Mouse (Mus musculus): ENCODE measurements at regions not wholly inside any gene's neighbourhood (a gene's known extent, or its start where the extent isn't known, plus 50 kb on each side); places are given as distances from the start of the nearest gene placed in this dataset.
A peak's percentile ranks its signal among the peaks of the same experiment; 100 is the strongest.
"Not testable (repeated sequence)": the region's sequence is repeated elsewhere in the genome, so short reads cannot be mapped to it uniquely, and the experiment has no call there.

- no peak for DNase-seq
Measured at GRCm38 (mm10) chr14:36155757-36156156, 61.0 kb downstream of the 4930474N05Rik start.

GRCm38 (mm10) chr14:36156175-36156574, 61.5 kb downstream of the 4930474N05Rik start:
- DNase-seq = no peak

- no peak for DNase-seq
Measured at GRCm38 (mm10) chr14:36183701-36184100, 89.0 kb downstream of the 4930474N05Rik start.

GRCm38 (mm10) chr14:36196517-36196916, 101.8 kb downstream of the 4930474N05Rik start:
- DNase-seq = no peak

- no peak for DNase-seq
Measured at GRCm38 (mm10) chr14:36198396-36198795, 103.7 kb downstream of the 4930474N05Rik start.

- no peak for DNase-seq
Measured at GRCm38 (mm10) chr14:36203855-36204254, 109.1 kb downstream of the 4930474N05Rik start.

GRCm38 (mm10) chr14:36212830-36213229, 118.1 kb downstream of the 4930474N05Rik start:
- peak; percentile 2 for DNase-seq

- DNase-seq = no peak
Measured at GRCm38 (mm10) chr14:36245849-36246248, 151.1 kb downstream of the 4930474N05Rik start.

GRCm38 (mm10) chr14:36262126-36262525, 167.4 kb downstream of the 4930474N05Rik start:
- no peak for DNase-seq

- no peak for DNase-seq
Measured at GRCm38 (mm10) chr14:36283825-36284414, 189.2 kb downstream of the 4930474N05Rik start.

GRCm38 (mm10) chr14:36288697-36289286, 194.1 kb downstream of the 4930474N05Rik start:
- DNase-seq = no peak

- DNase-seq = no peak
Measured at GRCm38 (mm10) chr14:36310324-36310723, 215.6 kb downstream of the 4930474N05Rik start.

GRCm38 (mm10) chr14:36314673-36315072, 220.0 kb downstream of the 4930474N05Rik start:
- DNase-seq = not testable (repeated sequence)

GRCm38 (mm10) chr14:36316418-36317111, 221.8 kb downstream of the 4930474N05Rik start:
- DNase-seq = no peak

GRCm38 (mm10) chr14:36328258-36328891, 233.7 kb downstream of the 4930474N05Rik start:
- no peak for DNase-seq

GRCm38 (mm10) chr14:36340832-36341231, 246.1 kb downstream of the 4930474N05Rik start:
- no peak for DNase-seq
